Mouse (Mus musculus) 3134 (cell line): Measurements from ENCODE around the gene Acsl3.

Experiments used
- DNase-seq: peaks from one replicate; pipeline ENCODE4 v3.0.0-alpha.2; 2011; ENCODE audit warnings: low spot score; ENCODE audit not compliant: insufficient read length; ENCODE audit errors: extremely low read depth

The Acsl3 gene

GRCm38 (mm10) chr1:78684128-78684527 lies 26.5 kb downstream of the Acsl3 start:
- DNase-seq = no peak

- DNase-seq = no peak
Observed at GRCm38 (mm10) chr1:78686872-78687271, 29.2 kb downstream of the Acsl3 start.

- DNase-seq = no peak
Observed at GRCm38 (mm10) chr1:78688149-78688548, 30.5 kb downstream of the Acsl3 start.

GRCm38 (mm10) chr1:78694503-78695258 lies 37.1 kb downstream of the Acsl3 start:
- DNase-seq = no peak

- no peak for DNase-seq
Observed at GRCm38 (mm10) chr1:78696305-78696704, 38.7 kb downstream of the Acsl3 start.

GRCm38 (mm10) chr1:78696903-78697302 lies 39.3 kb downstream of the Acsl3 start:
- no peak for DNase-seq

GRCm38 (mm10) chr1:78698138-78698537 lies 40.5 kb downstream of the Acsl3 start:
- no peak for DNase-seq

- DNase-seq = peak; percentile 55
Observed at GRCm38 (mm10) chr1:78701740-78702139, 44.1 kb downstream of the Acsl3 start.

- no peak for DNase-seq
Observed at GRCm38 (mm10) chr1:78702282-78702963, 44.8 kb downstream of the Acsl3 start.

- DNase-seq = no peak
Observed at GRCm38 (mm10) chr1:78702964-78703285, 45.3 kb downstream of the Acsl3 start.

- no peak for DNase-seq
Observed at GRCm38 (mm10) chr1:78706338-78706737, 48.7 kb downstream of the Acsl3 start.

- no peak for DNase-seq
Observed at GRCm38 (mm10) chr1:78707280-78707679, 49.7 kb downstream of the Acsl3 start.

GRCm38 (mm10) chr1:78710026-78710425 lies 52.4 kb downstream of the Acsl3 start:
- DNase-seq = no peak

GRCm38 (mm10) chr1:78710613-78711329 lies 53.1 kb downstream of the Acsl3 start:
- no peak for DNase-seq

- peak; percentile 81 for DNase-seq
Observed at GRCm38 (mm10) chr1:78724458-78725190, 67.0 kb downstream of the Acsl3 start.

GRCm38 (mm10) chr1:78725191-78725490 lies 67.5 kb downstream of the Acsl3 start:
- no peak for DNase-seq

- DNase-seq = peak; percentile 68
Observed at GRCm38 (mm10) chr1:78725617-78726223, 68.1 kb downstream of the Acsl3 start.

- no peak for DNase-seq
Observed at GRCm38 (mm10) chr1:78730114-78730720, 72.6 kb downstream of the Acsl3 start.

- DNase-seq = no peak
Observed at GRCm38 (mm10) chr1:78732290-78732689, 74.7 kb downstream of the Acsl3 start.

- DNase-seq = no peak
Observed at GRCm38 (mm10) chr1:78734261-78735000, 76.8 kb downstream of the Acsl3 start.
